Mouse (Mus musculus) urinary bladder, adult 2 months (tissue): Measurements from ENCODE around the gene Rad54l2. TPM values are rescaled to one million over a fixed set of nuclear protein-coding genes. Genes with fewer than 3 reads are reported as not detected.

ENCODE experiments used
- DNase-seq: peaks from one replicate; pipeline ENCODE4 v3.0.0; 2022; ENCODE audit warnings: low spot score
- polyA plus RNA-seq: library from polyadenylated mRNA; depleted of rRNA; stranded (reverse); fragments of >200 nt; gene quantifications from 2 replicates; pipeline ENCODE4 v1.2.3, GENCODE M21; 2012

Gene Rad54l2
- polyA plus RNA-seq, 1 experiment, result 4.3 TPM

GRCm38 (mm10) chr9:106677702-106678101 lies 111.3 kb downstream of the Rad54l2 start:
- no peak for DNase-seq

GRCm38 (mm10) chr9:106676571-106676970 lies 112.4 kb downstream of the Rad54l2 start:
- DNase-seq, result no peak

- DNase-seq, result no peak
These were observed 113.0 kb downstream of the Rad54l2 start for GRCm38 (mm10) chr9:106675965-106676364.

- peak; percentile 59 for DNase-seq
These were observed 113.5 kb downstream of the Rad54l2 start for GRCm38 (mm10) chr9:106675480-106675879.

- DNase-seq, result no peak
These were observed 115.1 kb downstream of the Rad54l2 start for GRCm38 (mm10) chr9:106673860-106674259.

- DNase-seq, result no peak
These were observed 124.1 kb downstream of the Rad54l2 start for GRCm38 (mm10) chr9:106664856-106665255.

GRCm38 (mm10) chr9:106664433-106664832 lies 124.6 kb downstream of the Rad54l2 start:
- no peak for DNase-seq

- no peak for DNase-seq
These were observed 125.8 kb downstream of the Rad54l2 start for GRCm38 (mm10) chr9:106663200-106663599.

GRCm38 (mm10) chr9:106659935-106660334 lies 129.1 kb downstream of the Rad54l2 start:
- DNase-seq, result no peak

- DNase-seq, result no peak
These were observed 129.6 kb downstream of the Rad54l2 start for GRCm38 (mm10) chr9:106659441-106659840.

- DNase-seq, result no peak
These were observed 131.4 kb downstream of the Rad54l2 start for GRCm38 (mm10) chr9:106657592-106657991.

- no peak for DNase-seq
These were observed 132.2 kb downstream of the Rad54l2 start for GRCm38 (mm10) chr9:106656820-106657219.

GRCm38 (mm10) chr9:106655884-106656720 lies 132.9 kb downstream of the Rad54l2 start, which contains the start of gene Grm2:
Gene Grm2 (minus strand): TSS chr9:106656082.
- peak; percentile 48 for DNase-seq

GRCm38 (mm10) chr9:106652720-106653119 lies 136.3 kb downstream of the Rad54l2 start:
- no peak for DNase-seq

- no peak for DNase-seq
These were observed 141.8 kb downstream of the Rad54l2 start for GRCm38 (mm10) chr9:106647226-106647625.

- DNase-seq, result no peak
These were observed 143.2 kb downstream of the Rad54l2 start for GRCm38 (mm10) chr9:106645684-106646271.

GRCm38 (mm10) chr9:106643787-106644186 lies 145.2 kb downstream of the Rad54l2 start:
- no peak for DNase-seq

- DNase-seq, result no peak
These were observed 145.9 kb downstream of the Rad54l2 start for GRCm38 (mm10) chr9:106643128-106643527.

- no peak for DNase-seq
These were observed 147.6 kb downstream of the Rad54l2 start for GRCm38 (mm10) chr9:106641346-106641745.

- DNase-seq, result no peak
These were observed 150.8 kb downstream of the Rad54l2 start for GRCm38 (mm10) chr9:106638154-106638553.
